Mouse (Mus musculus): ENCODE measurements around the gene Fra10ac1.

The Fra10ac1 gene

GRCm38 (mm10) chr19:38223905-38224684, at the start of gene Fra10ac1:
Gene Fra10ac1 (minus strand): TSS chr19:38224156.
- peak; percentile 84 for DNase-seq (ENCODE audit: low read depth, low spot score)

GRCm38 (mm10) chr19:38271071-38271470, 47.1 kb upstream of the Fra10ac1 start:
- DNase-seq (ENCODE audit: low read depth, low spot score), result no peak

GRCm38 (mm10) chr19:38267469-38267868, 43.5 kb upstream of the Fra10ac1 start:
- no peak for DNase-seq (ENCODE audit: low read depth, low spot score)

GRCm38 (mm10) chr19:38265767-38266166, 41.8 kb upstream of the Fra10ac1 start:
- DNase-seq (ENCODE audit: low read depth, low spot score), result no peak

- DNase-seq (ENCODE audit: low read depth, low spot score), result no peak
Observed at GRCm38 (mm10) chr19:38264505-38265500, 40.8 kb upstream of the Fra10ac1 start, which contains the start of gene Lgi1. Gene Lgi1 (plus strand): TSS chr19:38264536.

GRCm38 (mm10) chr19:38263829-38264504, 40.0 kb upstream of the Fra10ac1 start:
- no peak for DNase-seq (ENCODE audit: low read depth, low spot score)

GRCm38 (mm10) chr19:38261351-38261750, 37.4 kb upstream of the Fra10ac1 start:
- no peak for DNase-seq (ENCODE audit: low read depth, low spot score)

- DNase-seq (ENCODE audit: low read depth, low spot score), result no peak
Observed at GRCm38 (mm10) chr19:38260346-38260745, 36.4 kb upstream of the Fra10ac1 start.

- DNase-seq (ENCODE audit: low read depth, low spot score), result no peak
Observed at GRCm38 (mm10) chr19:38259436-38259835, 35.5 kb upstream of the Fra10ac1 start.

- no peak for DNase-seq (ENCODE audit: low read depth, low spot score)
Observed at GRCm38 (mm10) chr19:38258651-38259065, 34.7 kb upstream of the Fra10ac1 start.

- no peak for DNase-seq (ENCODE audit: low read depth, low spot score)
Observed at GRCm38 (mm10) chr19:38253796-38254195, 29.8 kb upstream of the Fra10ac1 start.

GRCm38 (mm10) chr19:38249627-38250026, 25.7 kb upstream of the Fra10ac1 start:
- DNase-seq (ENCODE audit: low read depth, low spot score), result no peak

- DNase-seq (ENCODE audit: low read depth, low spot score), result no peak
Observed at GRCm38 (mm10) chr19:38246177-38246622, 22.2 kb upstream of the Fra10ac1 start.

GRCm38 (mm10) chr19:38245361-38246176, 21.6 kb upstream of the Fra10ac1 start:
- DNase-seq (ENCODE audit: low read depth, low spot score), result no peak

- no peak for DNase-seq (ENCODE audit: low read depth, low spot score)
Observed at GRCm38 (mm10) chr19:38244748-38245147, 20.8 kb upstream of the Fra10ac1 start.

GRCm38 (mm10) chr19:38242314-38242852, 18.4 kb upstream of the Fra10ac1 start:
- no peak for DNase-seq (ENCODE audit: low read depth, low spot score)

- no peak for DNase-seq (ENCODE audit: low read depth, low spot score)
Observed at GRCm38 (mm10) chr19:38238213-38238951, 14.4 kb upstream of the Fra10ac1 start.

- DNase-seq (ENCODE audit: low read depth, low spot score), result no peak
Observed at GRCm38 (mm10) chr19:38237834-38238212, 13.9 kb upstream of the Fra10ac1 start.

- DNase-seq (ENCODE audit: low read depth, low spot score), result no peak
Observed at GRCm38 (mm10) chr19:38236526-38236925, 12.6 kb upstream of the Fra10ac1 start.

- no peak for DNase-seq (ENCODE audit: low read depth, low spot score)
Observed at GRCm38 (mm10) chr19:38232516-38232915, 8.6 kb upstream of the Fra10ac1 start.
